Mouse (Mus musculus): ENCODE data around the gene Il15. TPM values are rescaled to one million over a fixed set of nuclear protein-coding genes. Genes with fewer than 3 reads are reported as not detected.

Il15 gene
- 0.36 and 0.74 TPM in 2 replicates for polyA plus RNA-seq (2016; fragmentation: Nextera tagmentation; extraction: Ambion mirVana)

DNA sequence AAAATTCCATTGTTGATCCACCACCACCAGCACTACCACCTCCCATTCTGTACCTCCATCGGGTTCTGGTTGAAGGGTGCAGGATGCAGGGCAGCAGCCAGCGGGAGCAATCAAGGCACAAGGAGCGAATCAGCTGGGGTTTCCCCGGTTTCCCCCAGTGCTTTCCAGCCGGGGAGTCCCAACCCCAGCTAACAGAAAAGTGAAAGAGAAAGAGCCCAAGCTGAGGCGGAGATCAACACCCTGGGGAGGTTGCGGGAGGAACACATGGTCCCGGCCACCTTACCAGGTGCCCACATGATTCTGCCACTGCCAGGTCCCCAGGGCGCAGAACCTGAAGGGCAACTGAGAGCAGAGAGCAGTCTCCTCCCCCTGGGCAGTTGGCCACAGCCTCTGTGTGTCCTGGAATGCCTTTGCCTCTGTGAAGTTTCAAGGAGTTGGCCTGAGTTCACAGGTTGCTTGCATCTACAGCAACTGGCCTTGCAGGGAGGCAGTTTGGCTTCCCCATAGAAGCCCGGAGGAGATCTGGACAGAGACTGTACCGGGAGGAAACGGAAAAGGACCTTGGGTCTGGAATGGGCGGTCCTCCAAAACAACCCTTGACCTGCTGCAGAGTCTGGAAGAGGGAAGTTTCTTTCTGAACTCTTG is at the start of gene Il15:
TSS of gene Il15 (minus strand) at position 537 of the 645 bp plus-strand sequence.
- peak within 1 kb of the TSS; percentile 64 for H3K4me2 ChIP-seq
- no peaks in the 10 kb centered on the region for H3K36me3 ChIP-seq (replicated peaks)
- peak within 1 kb of the TSS; percentile 35 for H3K4me3 ChIP-seq (replicated peaks)
- no peaks in the 10 kb centered on the region for H3K9me3 ChIP-seq
- peak within 1 kb of the TSS; percentile 36 for H3K9ac ChIP-seq
- WGBS, result 20% methylated on average over 13 of the region's 13 CpGs
- ATAC-seq (ENCODE audit: low FRiP score), result peak; percentile 27; the same call in 1 of the 2 replicates
- no peak within 1 kb of the TSS for H3K27ac ChIP-seq
- H3K27me3 ChIP-seq, result no peaks in the 10 kb centered on the region; the same call in 1 of the 2 replicates
- H3K4me1 ChIP-seq, result peaks cover 16% of the 10 kb centered on the region

DNA sequence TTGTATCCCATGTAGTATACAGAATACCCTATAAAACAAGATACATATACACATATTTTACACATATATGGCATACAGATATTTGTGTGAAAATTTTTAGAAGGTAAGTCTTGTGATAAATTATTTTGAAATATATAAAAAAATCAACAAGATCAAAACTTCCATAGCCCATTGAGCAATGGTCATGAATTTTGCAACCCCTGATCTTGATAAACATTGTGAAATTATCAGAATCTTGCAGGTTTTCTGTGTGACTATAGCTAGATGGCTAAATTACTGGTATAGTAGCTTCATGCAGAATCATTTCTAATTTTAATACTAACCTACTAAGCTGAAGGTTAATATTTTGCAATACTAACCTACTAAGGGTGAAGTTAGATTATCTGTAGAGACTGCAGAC is 41.9 kb upstream of the Il15 start:
- Histone ChIP-seq H3K4me3 (replicated peaks) (no peak overlapping the region), H3K9me3 (no peaks in the 10 kb centered on the region), H3K9ac (no peak overlapping the region), H3K27me3 (no peaks in the 10 kb centered on the region), H3K4me1 (no peaks in the 10 kb centered on the region), H3K36me3 (replicated peaks) (no peaks in the 10 kb centered on the region), H3K27ac (no peak overlapping the region), H3K4me2 (no peak overlapping the region)
- no peak for ATAC-seq (ENCODE audit: low FRiP score)

DNA sequence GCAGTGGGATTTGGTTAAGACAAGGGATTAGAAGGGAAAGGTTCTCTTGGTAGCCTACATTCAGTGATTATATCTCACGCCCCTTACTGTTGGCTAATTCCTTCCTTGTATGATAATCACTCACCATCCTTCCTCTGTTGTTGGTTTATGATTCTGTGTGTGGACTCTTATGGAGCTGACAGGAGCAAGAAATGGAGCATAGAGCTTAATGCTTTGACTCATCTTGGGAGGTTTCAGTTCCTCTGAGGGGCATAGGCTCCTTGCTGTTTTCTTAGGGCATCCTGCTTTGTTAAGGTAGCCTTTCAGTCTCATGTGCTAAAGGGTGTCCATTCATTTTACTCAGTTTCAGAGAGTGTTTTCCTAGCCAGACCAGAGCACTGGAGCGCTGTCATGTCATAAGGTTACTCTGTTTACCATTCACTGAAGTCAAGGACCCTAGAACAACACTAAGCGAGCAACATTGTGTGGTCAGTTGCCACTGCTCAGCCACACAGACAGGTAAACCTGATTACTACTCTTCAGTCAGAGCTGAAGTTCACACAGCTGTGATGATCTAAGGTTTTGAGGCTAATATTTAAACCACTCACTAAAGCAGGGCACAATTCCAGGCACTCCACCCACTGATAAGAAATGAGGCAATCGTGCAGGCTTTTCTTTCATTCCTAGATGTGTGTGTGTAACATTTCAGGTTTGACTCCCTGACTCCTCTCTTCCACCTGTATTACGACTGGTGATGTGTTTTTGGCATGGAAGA is 13.7 kb upstream of the Il15 start:
- Histone ChIP-seq H3K4me2 (no peak overlapping the region), H3K9me3 (no peaks in the 10 kb centered on the region), H3K27ac (no peak overlapping the region), H3K27me3 (no peaks in the 10 kb centered on the region), H3K9ac (no peak overlapping the region), H3K4me3 (replicated peaks) (no peak overlapping the region), H3K36me3 (replicated peaks) (no peaks in the 10 kb centered on the region), H3K4me1 (no peaks in the 10 kb centered on the region)
- ATAC-seq (ENCODE audit: low FRiP score), result no peak
- 84% methylated on average over 5 of the region's 5 CpGs for WGBS

DNA sequence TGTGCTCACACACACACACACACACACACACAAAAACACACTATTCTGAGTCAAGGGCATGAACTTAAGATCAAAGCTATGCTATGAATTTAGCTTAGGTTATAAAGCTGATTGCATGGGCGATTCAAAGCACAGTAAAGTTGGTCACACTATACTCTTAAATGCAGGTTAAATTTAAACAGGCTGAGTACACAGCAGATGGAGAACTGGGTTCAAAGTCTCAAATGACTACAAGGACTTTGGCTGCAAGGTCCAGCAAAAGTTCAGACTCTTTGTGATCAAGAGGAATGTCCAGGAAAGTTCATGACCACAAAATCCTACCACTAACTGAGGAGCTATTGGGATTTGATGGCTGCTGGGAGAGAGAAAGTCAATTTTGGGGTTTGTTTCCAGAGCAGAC is 12.5 kb upstream of the Il15 start:
- H3K4me3 ChIP-seq (replicated peaks), result no peak overlapping the region
- ATAC-seq (ENCODE audit: low FRiP score), result no peak
- no peaks in the 10 kb centered on the region for H3K36me3 ChIP-seq (replicated peaks)
- 82% methylated on average over 1 of the region's 1 CpGs for WGBS
- H3K4me2 ChIP-seq, result no peak overlapping the region
- no peaks in the 10 kb centered on the region for H3K27me3 ChIP-seq
- H3K9ac ChIP-seq, result no peak overlapping the region
- H3K4me1 ChIP-seq, result no peaks in the 10 kb centered on the region
- no peak overlapping the region for H3K27ac ChIP-seq
- H3K9me3 ChIP-seq, result no peaks in the 10 kb centered on the region

DNA sequence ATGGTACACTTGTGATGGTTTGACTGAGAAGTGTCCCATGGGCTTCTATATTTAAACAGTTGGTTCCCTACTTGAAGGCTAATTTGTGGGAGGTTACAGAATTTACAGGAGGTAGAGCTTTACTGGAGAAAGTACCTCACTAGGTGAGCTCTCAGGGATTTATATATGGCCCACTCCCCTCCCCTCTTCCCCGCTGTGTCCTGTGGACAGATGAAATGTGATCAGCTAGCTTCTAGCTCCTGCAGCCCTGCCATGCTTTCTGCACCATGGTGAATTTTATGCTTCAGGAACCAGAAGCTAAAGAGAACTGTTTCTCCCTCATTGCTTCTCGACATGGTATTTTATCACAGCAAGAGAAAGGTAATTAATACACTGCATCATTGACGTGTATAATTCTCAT is 7.1 kb upstream of the Il15 start:
- ATAC-seq (ENCODE audit: low FRiP score), result no peak
- Histone ChIP-seq H3K27me3 (no peaks in the 10 kb centered on the region), H3K9me3 (no peaks in the 10 kb centered on the region), H3K27ac (no peak overlapping the region), H3K4me2 (no peak overlapping the region), H3K36me3 (replicated peaks) (no peaks in the 10 kb centered on the region), H3K4me1 (no peaks in the 10 kb centered on the region), H3K4me3 (replicated peaks) (no peak overlapping the region), H3K9ac (no peak overlapping the region)
- 76% methylated on average over 3 of the region's 3 CpGs for WGBS

DNA sequence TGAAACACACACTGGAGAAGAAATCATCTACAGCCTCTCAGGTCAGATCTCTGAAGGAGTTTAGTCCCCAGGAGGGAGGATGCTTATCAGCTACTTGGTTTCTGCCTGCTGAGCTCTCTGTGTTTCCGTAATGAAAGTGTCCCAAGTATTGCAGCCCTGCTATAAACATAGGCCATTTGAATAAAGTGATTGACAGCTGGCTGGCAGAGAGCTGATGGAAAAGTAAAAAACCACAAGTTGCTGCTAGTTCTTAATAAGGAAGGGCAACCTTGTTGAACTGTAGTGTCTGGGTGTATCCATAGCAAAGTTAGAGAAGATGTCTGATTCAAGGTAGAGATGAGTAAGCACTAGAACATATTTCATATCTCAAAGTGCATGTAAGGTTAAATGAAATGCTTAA is 4.0 kb upstream of the Il15 start:
- no peaks in the 10 kb centered on the region for H3K36me3 ChIP-seq (replicated peaks)
- ATAC-seq (ENCODE audit: low FRiP score), result no peak
- no peak overlapping the region for H3K9ac ChIP-seq
- WGBS, result 57% methylated on average over 1 of the region's 1 CpGs
- no peaks in the 10 kb centered on the region; the same call in 1 of the 2 replicates for H3K27me3 ChIP-seq
- peaks cover 10% of the 10 kb centered on the region for H3K4me1 ChIP-seq
- H3K4me3 ChIP-seq (replicated peaks), result no peak overlapping the region
- no peak overlapping the region for H3K27ac ChIP-seq
- H3K9me3 ChIP-seq, result no peaks in the 10 kb centered on the region
- no peak overlapping the region for H3K4me2 ChIP-seq

DNA sequence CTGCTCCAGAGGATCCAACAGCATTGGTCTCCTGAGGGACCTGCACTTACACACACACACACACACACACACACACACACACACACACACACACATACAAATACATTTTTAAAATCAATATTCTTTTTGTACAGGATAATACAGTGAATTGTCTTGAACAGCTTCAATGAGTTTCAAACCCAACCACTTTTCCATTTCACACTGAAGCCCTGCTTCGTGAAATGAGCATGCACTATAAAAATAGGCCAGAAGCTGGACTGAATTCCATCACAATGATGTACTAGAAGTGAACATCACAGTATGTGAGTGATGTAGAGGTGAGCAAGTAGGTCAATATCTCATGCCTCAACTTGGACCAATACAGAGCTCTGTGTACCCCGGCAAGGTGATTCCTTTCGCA is 1.0 kb upstream of the Il15 start:
- WGBS, result 95% methylated on average over 3 of the region's 3 CpGs
- no peak overlapping the region for H3K4me2 ChIP-seq
- H3K27me3 ChIP-seq, result no peaks in the 10 kb centered on the region; the same call in 1 of the 2 replicates
- H3K4me1 ChIP-seq, result peaks cover 16% of the 10 kb centered on the region
- no peak overlapping the region for H3K27ac ChIP-seq
- ATAC-seq (ENCODE audit: low FRiP score), result no peak
- H3K36me3 ChIP-seq (replicated peaks), result no peaks in the 10 kb centered on the region
- no peak overlapping the region for H3K9ac ChIP-seq
- no peaks in the 10 kb centered on the region for H3K9me3 ChIP-seq
- H3K4me3 ChIP-seq (replicated peaks), result no peak overlapping the region

DNA sequence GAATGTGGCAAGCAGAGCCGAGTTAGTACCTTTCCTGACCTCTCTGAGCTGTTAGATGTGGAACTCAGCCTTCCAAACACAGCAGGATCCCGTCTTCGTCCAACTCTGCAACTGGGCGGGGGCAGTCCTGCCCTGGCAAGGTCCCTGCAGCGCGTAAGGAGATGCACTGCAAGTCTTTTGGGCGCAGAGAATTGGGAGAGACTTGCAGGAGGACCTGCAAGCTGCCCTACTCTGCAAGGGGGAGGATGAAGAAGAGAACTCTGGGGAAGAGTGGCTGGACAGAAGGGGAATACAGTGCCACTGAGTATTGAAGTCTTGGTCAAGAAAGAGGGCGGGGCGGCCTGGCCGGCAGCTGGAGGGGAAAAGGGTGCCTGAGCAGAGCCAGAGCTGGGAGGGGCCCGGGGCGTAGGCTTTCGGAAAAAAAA is 749 bp downstream of the Il15 start:
- H3K4me1 ChIP-seq, result peaks cover 16% of the 10 kb centered on the region
- ATAC-seq (ENCODE audit: low FRiP score), result peak; percentile 41; the same call in 1 of the 2 replicates
- H3K4me3 ChIP-seq (replicated peaks), result peak overlapping the region; percentile 35
- no peaks in the 10 kb centered on the region; the same call in 1 of the 2 replicates for H3K27me3 ChIP-seq
- peak overlapping the region; percentile 64 for H3K4me2 ChIP-seq
- under 1% methylated on average over 13 of the region's 13 CpGs for WGBS
- H3K27ac ChIP-seq, result no peak overlapping the region
- no peaks in the 10 kb centered on the region for H3K9me3 ChIP-seq
- H3K36me3 ChIP-seq (replicated peaks), result no peaks in the 10 kb centered on the region
- H3K9ac ChIP-seq, result peak overlapping the region; percentile 36; the same call in 1 of the 2 replicates

DNA sequence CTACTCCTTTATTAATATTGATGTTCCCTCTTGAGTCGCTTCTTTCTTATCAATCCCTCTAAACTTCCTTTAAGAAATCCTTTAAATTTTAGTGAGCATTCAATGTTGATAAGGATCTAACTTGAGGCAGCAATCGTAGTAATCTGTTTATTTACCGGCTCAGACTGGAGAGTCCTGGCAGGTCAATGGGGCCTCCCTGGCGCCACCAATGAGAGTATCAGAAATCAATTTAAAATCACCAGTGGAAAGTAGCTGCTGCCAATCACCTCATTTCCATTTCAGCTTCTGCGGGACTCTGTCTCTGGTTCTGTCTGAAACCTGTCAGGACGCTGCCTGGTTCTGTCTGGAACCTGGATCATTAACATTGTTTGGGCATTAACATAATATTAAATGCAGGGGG is 1.5 kb downstream of the Il15 start:
- no peaks in the 10 kb centered on the region for H3K36me3 ChIP-seq (replicated peaks)
- no peak for ATAC-seq (ENCODE audit: low FRiP score)
- H3K4me1 ChIP-seq, result peaks cover 16% of the 10 kb centered on the region
- WGBS, result 33% methylated on average over 6 of the region's 6 CpGs
- no peaks in the 10 kb centered on the region for H3K9me3 ChIP-seq
- no peaks in the 10 kb centered on the region; the same call in 1 of the 2 replicates for H3K27me3 ChIP-seq
- H3K9ac ChIP-seq, result no peak overlapping the region
- H3K27ac ChIP-seq, result no peak overlapping the region
- peak overlapping the region; percentile 35 for H3K4me3 ChIP-seq (replicated peaks)
- peak overlapping the region; percentile 64 for H3K4me2 ChIP-seq

DNA sequence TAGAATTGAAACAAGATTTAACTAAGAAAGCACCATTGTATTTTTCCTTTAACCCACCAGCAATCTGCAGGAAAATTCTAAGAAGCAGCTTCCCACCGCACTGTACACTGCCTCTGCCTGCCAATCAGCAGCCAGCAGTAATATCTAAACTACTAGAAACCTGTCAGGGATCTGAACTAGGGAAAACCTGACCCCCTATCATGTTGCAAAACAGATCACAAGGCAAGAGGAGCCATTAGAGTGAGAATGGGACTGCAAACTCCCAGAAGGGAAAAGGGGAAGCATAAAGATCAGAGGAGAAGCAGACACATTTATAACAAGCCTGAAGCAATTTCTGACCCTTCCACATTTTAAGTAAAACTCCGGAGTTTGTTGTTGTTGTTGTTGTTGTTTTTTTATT is 2.0 kb downstream of the Il15 start:
- Histone ChIP-seq H3K9me3 (no peaks in the 10 kb centered on the region), H3K4me1 (peaks cover 16% of the 10 kb centered on the region), H3K4me2 (no peak overlapping the region), H3K9ac (no peak overlapping the region), H3K4me3 (replicated peaks) (no peak overlapping the region), H3K27me3 (no peaks in the 10 kb centered on the region; the same call in 1 of the 2 replicates), H3K27ac (no peak overlapping the region), H3K36me3 (replicated peaks) (no peaks in the 10 kb centered on the region)
- 73% methylated on average over 2 of the region's 2 CpGs for WGBS
- no peak for ATAC-seq (ENCODE audit: low FRiP score)

DNA sequence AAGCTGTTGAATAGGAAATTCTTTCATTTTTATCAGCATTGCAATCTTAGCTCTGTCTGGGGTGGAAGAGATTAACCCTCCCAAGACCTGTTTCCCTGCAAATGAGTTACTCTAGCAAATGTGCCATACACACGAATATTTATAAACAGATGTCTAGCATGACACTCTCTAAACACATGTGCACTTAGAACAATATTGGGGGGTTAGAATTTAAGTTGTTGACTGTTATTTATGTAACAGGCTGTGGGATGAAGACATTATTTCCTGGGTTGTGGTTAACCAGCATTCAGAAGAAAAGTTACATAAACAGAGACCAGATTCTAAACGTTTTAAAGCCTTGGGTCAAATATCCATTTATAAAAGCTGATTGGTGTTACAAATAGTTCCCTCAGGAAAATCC is 2.6 kb downstream of the Il15 start:
- H3K4me1 ChIP-seq, result peaks cover 16% of the 10 kb centered on the region
- no peak overlapping the region for H3K4me2 ChIP-seq
- H3K9me3 ChIP-seq, result no peaks in the 10 kb centered on the region
- ATAC-seq (ENCODE audit: low FRiP score), result no peak
- H3K4me3 ChIP-seq (replicated peaks), result no peak overlapping the region
- H3K9ac ChIP-seq, result no peak overlapping the region
- H3K27ac ChIP-seq, result no peak overlapping the region
- no peaks in the 10 kb centered on the region; the same call in 1 of the 2 replicates for H3K27me3 ChIP-seq
- no peaks in the 10 kb centered on the region for H3K36me3 ChIP-seq (replicated peaks)
- WGBS, result 58% methylated on average over 2 of the region's 2 CpGs

DNA sequence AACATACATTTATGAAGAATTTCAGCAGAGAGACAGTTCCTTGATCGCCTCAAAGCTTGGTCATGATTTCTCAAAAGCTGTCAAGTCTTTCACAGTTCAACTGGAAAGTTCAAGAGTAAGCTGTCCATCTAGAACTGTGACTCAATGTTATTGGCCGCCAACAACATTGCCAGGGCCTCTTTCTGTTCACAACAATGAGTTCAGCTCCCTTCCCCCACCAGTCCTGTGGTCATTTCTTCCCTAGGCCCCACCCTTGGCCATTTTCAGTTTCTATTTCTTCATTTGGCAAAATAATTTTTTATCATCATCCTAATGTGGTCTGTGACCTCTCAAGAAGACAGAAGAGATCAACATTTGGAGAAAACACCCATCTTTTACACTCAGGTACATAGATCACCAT is 4.5 kb downstream of the Il15 start:
- no peak overlapping the region for H3K9ac ChIP-seq
- ATAC-seq (ENCODE audit: low FRiP score), result no peak
- H3K9me3 ChIP-seq, result no peaks in the 10 kb centered on the region
- H3K36me3 ChIP-seq (replicated peaks), result no peaks in the 10 kb centered on the region
- peaks cover 16% of the 10 kb centered on the region for H3K4me1 ChIP-seq
- no peak overlapping the region for H3K27ac ChIP-seq
- no peak overlapping the region for H3K4me3 ChIP-seq (replicated peaks)
- no peak overlapping the region for H3K4me2 ChIP-seq
- WGBS, result 85% methylated on average over 2 of the region's 2 CpGs
- no peaks in the 10 kb centered on the region; the same call in 1 of the 2 replicates for H3K27me3 ChIP-seq

DNA sequence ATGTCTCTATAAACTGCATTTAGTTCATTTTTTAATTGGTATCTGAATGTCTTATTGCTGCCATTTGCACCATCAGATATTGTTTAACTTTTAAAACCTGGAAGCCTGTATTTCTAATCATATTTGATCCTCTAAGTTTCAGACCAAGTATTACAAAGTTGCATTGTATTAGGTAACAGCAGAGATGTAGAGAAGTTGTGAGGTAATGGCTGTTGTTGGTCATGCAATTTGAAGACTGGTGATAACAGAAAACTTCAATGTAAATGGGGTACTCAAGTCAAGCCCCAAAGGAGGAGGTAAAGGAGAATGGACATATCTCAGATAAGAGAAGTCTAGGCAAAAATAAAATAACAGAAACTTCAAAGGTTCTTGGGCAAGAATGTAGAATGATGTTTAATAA is 11.8 kb downstream of the Il15 start:
- Histone ChIP-seq H3K4me2 (no peak overlapping the region), H3K4me3 (replicated peaks) (no peak overlapping the region), H3K27ac (no peak overlapping the region), H3K4me1 (no peaks in the 10 kb centered on the region), H3K27me3 (no peaks in the 10 kb centered on the region), H3K9me3 (no peaks in the 10 kb centered on the region), H3K9ac (no peak overlapping the region), H3K36me3 (replicated peaks) (no peaks in the 10 kb centered on the region)
- no peak for ATAC-seq (ENCODE audit: low FRiP score)

All from forebrain, embryonic 12.5 days (tissue).